Mouse (Mus musculus) ES-Bruce4 (cell line): ENCODE measurements at regions not wholly inside any gene's neighbourhood (a gene's known extent, or its start where the extent isn't known, plus 50 kb on each side); places are given as distances from the start of the nearest gene placed in this dataset.

Experiments
- H3K27ac ChIP-seq: 2 replicates; pipeline ENCODE4 v1.5.1; 2012; ENCODE audit warnings: low read length, inconsistent platforms; ENCODE audit not compliant: insufficient read depth
- H3K27me3 ChIP-seq: 2 replicates; pipeline ENCODE4 v1.6.1; 2012; ENCODE audit warnings: mild to moderate bottlenecking, low read length, inconsistent platforms; ENCODE audit not compliant: control insufficient read depth, poor library complexity, insufficient read depth, severe bottlenecking
- H3K36me3 ChIP-seq: 2 replicates; pipeline ENCODE4 v1.6.1; 2012; ENCODE audit warnings: inconsistent platforms, mild to moderate bottlenecking, low read length, moderate library complexity; ENCODE audit not compliant: control insufficient read depth, poor library complexity, insufficient read depth, severe bottlenecking
- H3K4me1 ChIP-seq: one replicate; pipeline ENCODE4 v1.8.1; 2011; ENCODE audit warnings: low read length; ENCODE audit not compliant: control insufficient read depth, insufficient read depth
- H3K4me3 ChIP-seq: 2 replicates; pipeline ENCODE4 v1.5.1; 2011; ENCODE audit warnings: low read depth, mild to moderate bottlenecking, low read length
- H3K9ac ChIP-seq: 2 replicates; pipeline ENCODE4 v1.6.1; 2012; ENCODE audit warnings: low read depth, mild to moderate bottlenecking, inconsistent platforms; ENCODE audit not compliant: poor library complexity, severe bottlenecking
- H3K9me3 ChIP-seq: replicated peaks from 2 replicates; pipeline ENCODE4 v1.6.1; 2012; ENCODE audit warnings: mild to moderate bottlenecking, low read length, inconsistent platforms; ENCODE audit not compliant: control insufficient read depth, poor library complexity, insufficient read depth, severe bottlenecking
- CTCF ChIP-seq: IDR thresholded peaks from one replicate; pipeline ENCODE4 v1.8.1; 2011; ENCODE audit warnings: low read depth, low read length
- EP300 ChIP-seq: IDR thresholded peaks from 2 replicates; pipeline ENCODE4 v1.6.1; 2011; ENCODE audit warnings: low read depth, low read length; ENCODE audit not compliant: insufficient read depth
- POLR2A ChIP-seq: IDR thresholded peaks from one replicate; pipeline ENCODE4 v1.8.1; 2011; ENCODE audit warnings: low read length; ENCODE audit not compliant: insufficient read depth

DNA sequence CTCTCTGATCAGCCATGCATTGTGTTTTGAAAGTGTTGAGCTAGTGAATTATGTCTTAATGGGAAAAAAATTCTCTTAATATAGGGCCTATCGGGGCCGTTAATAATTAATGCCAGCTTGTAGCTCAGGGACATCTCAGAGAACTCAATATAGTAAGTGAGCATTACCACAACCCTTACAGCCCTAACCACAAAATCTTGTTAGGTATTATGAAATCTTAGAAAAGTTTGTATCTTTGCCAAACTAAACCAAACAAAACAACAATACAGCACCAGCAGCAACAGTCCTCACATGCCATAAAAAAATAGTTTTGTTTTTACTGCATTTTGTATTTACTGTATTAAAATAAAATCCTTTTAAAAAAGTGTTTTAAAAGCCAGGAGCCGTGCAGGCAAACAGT, 277.8 kb downstream of the Etnk1 start:
- Histone ChIP-seq H3K9ac (no peak overlapping the region), H3K27ac (no peak overlapping the region), H3K4me3 (no peak overlapping the region), H3K27me3 (no peaks in the 10 kb centered on the region), H3K9me3 (no peaks in the 10 kb centered on the region), H3K36me3 (no peaks in the 10 kb centered on the region), H3K4me1 (no peaks in the 10 kb centered on the region)
- TF ChIP-seq POLR2A (no peak), EP300 (no peak), CTCF (no peak)

DNA sequence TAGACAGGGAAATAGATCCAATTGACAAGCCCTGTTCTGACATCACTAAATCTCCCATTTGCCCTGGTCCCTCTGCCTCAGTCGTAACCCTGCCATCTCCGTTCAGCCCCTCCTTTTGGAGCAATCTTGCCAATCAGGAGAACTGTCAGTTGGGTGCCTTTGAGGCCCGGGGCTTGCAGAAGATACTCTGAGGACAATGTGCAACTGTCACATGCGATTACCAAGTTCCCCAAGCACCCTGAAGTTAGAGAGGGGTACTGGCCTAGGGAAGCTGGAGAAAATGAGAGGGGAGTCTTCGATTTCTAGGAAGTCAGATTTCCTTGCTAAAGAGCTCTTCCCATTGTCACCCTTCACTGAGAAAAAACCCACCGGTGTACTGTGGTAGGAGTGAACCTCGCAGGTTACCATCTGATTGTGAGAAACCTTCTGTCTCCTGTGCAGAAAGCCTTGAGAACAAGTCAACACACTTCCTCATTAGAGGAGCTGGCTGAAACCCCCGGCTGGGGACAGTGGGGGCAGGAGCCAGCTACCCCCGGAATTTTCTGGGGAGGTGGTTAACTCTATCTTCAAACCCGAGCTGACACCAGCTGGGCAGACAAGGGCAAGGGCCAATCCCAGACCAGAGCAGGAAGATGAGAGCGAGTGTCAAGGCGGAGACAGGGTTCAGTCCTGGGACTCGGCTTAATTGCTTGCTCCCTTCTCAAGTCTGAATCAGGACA, 279.0 kb downstream of the Etnk1 start:
- Histone ChIP-seq H3K4me3 (no peak overlapping the region), H3K9ac (no peak overlapping the region), H3K4me1 (no peaks in the 10 kb centered on the region), H3K27me3 (no peaks in the 10 kb centered on the region), H3K27ac (no peak overlapping the region), H3K9me3 (no peaks in the 10 kb centered on the region; the same call in none of the 2 replicates), H3K36me3 (no peaks in the 10 kb centered on the region)
- no peak for TF ChIP-seq POLR2A
- no peak for TF ChIP-seq CTCF
- no peak for TF ChIP-seq EP300

DNA sequence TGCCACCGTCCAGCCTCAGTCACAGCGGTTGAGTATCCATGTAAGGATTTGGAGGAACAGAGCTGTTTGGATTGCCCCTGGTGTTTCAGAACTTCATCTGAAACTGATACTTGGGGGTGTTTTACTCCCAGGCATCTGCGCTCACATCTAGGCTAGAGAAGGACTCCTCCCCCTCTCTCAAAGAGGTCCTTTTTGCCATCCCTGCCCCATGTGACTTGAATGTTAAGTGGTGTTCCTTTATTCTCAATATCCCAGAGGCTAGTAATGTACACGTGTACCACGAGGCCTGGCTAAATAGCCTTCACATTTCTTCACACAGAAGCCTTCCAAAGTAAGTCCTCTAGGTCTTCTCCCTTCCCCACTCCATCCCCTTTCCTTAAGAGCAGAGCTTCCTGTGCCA, 280.0 kb downstream of the Etnk1 start:
- Histone ChIP-seq H3K9me3 (no peaks in the 10 kb centered on the region; the same call in none of the 2 replicates), H3K9ac (no peak overlapping the region), H3K4me3 (no peak overlapping the region), H3K36me3 (no peaks in the 10 kb centered on the region), H3K4me1 (no peaks in the 10 kb centered on the region), H3K27ac (no peak overlapping the region), H3K27me3 (no peaks in the 10 kb centered on the region)
- TF ChIP-seq EP300 (no peak), CTCF (no peak), POLR2A (no peak)

DNA sequence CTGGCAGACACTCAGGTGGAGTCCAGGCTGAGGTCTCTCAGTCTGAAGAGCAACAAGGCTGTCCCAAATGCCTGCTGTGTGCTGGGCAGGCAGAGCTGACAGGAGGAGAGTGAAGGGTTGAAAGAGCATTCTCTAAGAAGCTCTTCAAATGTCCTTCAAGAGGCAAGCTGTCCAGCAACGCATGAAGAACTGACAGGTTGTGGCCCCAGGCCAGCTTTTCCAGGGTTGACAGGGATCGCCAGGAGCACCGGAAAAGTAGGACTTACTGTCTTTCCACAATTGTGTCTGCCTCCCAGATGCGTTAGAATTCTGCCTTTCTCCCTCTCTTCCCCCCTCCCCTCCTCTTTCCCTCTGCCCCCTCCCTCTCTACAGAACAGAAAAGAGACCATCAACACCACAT, 282.1 kb downstream of the Etnk1 start:
- no peaks in the 10 kb centered on the region for H3K4me1 ChIP-seq
- H3K27me3 ChIP-seq: no peaks in the 10 kb centered on the region
- H3K9ac ChIP-seq: no peak overlapping the region
- H3K36me3 ChIP-seq: no peaks in the 10 kb centered on the region
- TF ChIP-seq EP300: no peak
- H3K4me3 ChIP-seq: no peak overlapping the region
- no peak overlapping the region for H3K27ac ChIP-seq
- H3K9me3 ChIP-seq: peaks cover 8% of the 10 kb centered on the region

DNA sequence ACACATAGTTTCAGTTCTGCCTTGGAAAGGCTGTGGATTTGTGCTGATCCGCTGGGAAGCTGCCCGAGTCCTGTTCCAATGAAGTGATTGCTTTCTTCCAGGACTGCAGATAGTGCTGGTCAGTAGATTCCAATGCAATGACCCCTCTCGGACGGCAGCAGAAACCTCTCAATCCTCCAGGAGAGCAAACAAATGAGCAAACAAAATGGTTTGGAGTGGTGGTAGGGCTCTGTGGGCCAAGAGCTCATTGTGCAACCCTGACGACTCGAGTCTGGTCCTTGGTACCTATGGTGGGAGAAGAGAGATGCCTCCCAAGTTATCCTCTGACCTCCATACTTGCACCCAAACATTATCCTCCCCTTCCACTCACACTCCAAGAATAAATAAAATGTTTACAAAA, 284.8 kb downstream of the Etnk1 start:
- H3K36me3 ChIP-seq: no peaks in the 10 kb centered on the region
- no peak overlapping the region for H3K4me3 ChIP-seq
- no peak for TF ChIP-seq POLR2A
- no peak for TF ChIP-seq EP300
- TF ChIP-seq CTCF: no peak
- no peaks in the 10 kb centered on the region for H3K4me1 ChIP-seq
- no peaks in the 10 kb centered on the region for H3K27me3 ChIP-seq
- H3K9me3 ChIP-seq: peaks cover 8% of the 10 kb centered on the region
- H3K9ac ChIP-seq: no peak overlapping the region
- no peak overlapping the region for H3K27ac ChIP-seq

- Histone ChIP-seq H3K9me3 (peaks cover 8% of the 10 kb centered on the region), H3K36me3 (no peaks in the 10 kb centered on the region), H3K4me3 (no peak overlapping the region), H3K27ac (no peak overlapping the region), H3K9ac (no peak overlapping the region), H3K4me1 (no peaks in the 10 kb centered on the region), H3K27me3 (no peaks in the 10 kb centered on the region)
- TF ChIP-seq CTCF: no peak
- TF ChIP-seq EP300: no peak
- TF ChIP-seq POLR2A: no peak
These were observed 287.7 kb downstream of the Etnk1 start for GRCm38 (mm10) chr6:143454695-143455218.
